Mouse (Mus musculus) embryo, embryonic 10 days (tissue): Measurements from ENCODE around the gene Bcas3.

ENCODE experiments used
- DNase-seq: peaks from one replicate; pipeline ENCODE4 v3.0.0-alpha.2; 2015; ENCODE audit warnings: low spot score

The Bcas3 gene

DNA sequence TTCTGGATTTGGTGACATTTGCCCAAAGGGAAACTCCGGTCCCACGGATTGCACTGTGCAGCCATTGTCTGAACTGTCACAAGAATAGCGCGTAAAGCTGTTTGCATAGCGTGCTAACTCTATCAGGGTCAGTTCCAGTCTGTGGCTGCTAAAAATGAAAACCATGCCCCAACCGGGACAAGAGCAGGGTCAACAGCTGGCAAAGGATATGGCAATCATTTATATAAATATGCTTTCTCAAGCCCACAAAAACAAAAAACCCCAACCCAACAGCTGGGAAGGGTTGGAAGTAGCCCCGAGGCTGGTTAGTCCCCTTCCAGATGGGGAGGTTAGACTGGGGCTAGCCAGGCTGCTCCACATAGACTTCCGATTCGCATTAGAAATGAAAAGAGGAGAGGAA, 314.8 kb downstream of the Bcas3 start:
- peak; percentile 41 for DNase-seq

DNA sequence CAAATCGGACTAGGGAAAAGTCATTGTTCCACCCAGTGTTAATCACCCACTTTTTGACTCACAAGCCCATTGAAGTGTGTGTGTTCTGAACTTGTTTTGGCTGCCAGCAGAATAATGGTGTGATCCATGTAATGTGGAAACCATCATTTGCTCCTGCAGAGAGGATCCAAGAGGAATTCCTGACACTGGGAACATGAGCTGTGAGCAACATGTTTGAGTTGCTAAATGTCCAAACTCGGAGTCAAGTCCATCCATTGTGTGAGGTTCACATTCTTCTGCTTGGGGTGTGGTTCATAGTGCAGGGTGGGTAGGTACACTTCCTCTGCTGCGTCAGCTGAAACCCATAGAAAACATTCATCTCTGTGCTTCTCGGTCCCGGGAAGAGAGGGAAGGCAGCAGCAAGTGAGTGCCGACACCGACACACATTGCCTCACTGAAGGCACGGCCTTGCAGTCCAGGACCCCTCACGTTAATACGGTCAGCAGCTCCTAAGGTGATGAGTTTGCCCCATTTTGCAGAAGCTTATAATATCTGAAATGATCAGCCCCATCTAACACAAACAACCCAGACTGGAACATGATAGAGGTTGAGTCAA, 320.0 kb downstream of the Bcas3 start:
- DNase-seq = no peak

DNA sequence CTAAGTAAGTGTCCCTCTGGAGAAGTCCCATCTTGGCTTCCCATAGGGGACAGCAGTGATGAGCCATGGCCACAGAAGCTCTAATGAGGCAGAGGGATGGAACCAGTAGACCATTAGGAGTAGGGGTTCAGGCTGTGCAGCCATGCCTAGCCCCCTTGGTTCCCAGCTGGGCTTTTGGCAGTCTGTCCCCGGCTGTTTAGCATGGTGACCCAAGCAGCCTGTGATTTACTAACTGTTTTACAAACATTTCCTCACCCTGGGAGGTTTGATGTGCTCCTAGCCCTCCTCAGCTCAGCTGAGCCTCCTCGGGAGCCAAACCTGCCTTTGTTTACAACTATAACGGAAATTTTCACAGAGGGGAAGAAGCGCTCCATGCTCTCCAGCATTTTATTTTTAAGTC, 322.3 kb downstream of the Bcas3 start:
- DNase-seq = no peak

DNA sequence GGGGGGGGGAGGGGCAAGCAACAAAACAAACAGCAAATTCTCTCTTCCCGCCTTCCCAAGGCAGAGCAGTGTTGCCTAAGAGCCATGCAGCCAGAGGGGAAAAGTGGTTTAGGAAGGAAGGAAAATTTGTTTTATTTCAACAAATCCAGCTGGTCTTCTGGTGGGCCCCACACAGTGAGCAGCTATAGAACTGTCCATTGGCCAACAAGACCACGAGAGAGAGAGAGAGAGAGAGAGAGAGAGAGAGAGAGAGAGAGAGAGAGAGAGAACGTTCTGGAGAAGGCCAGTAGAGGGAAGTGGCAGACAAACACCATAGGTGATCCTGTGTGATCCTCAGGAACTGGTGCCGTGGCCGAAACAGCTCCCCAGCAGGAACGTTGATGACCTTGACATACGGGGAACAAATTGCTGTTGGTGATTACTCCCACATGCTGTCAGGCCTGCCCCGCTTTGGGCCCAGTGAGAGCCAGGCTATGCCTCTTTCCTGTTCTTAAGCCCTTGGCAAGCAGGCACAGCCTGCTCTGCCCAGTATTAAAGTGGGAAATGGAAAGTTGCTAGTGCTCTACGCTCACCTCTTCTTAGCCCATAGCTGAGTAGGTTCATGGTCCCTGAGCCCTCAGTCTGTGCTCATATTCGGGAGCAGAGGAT, 323.5 kb downstream of the Bcas3 start:
- DNase-seq = peak; percentile 57

DNA sequence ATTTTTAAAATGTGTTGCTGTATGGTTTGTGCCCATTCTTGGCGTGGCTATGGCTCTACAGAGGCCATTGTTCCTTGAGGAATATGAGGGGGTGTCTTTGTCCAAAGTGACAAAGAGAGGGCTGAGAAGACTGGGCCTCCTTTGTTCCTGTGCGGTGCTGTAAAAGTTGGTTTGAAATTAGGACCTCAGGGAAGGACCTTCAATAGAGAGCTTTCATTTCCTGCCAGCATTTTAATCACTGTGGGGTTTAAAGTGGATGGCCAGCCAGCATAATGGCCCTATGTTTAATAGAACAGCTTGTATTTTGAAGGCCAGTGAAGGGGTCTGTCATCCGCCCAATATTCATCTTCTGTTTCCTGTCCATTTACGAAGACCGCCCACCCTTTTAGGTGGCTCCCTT, 325.7 kb downstream of the Bcas3 start:
- no peak for DNase-seq

DNA sequence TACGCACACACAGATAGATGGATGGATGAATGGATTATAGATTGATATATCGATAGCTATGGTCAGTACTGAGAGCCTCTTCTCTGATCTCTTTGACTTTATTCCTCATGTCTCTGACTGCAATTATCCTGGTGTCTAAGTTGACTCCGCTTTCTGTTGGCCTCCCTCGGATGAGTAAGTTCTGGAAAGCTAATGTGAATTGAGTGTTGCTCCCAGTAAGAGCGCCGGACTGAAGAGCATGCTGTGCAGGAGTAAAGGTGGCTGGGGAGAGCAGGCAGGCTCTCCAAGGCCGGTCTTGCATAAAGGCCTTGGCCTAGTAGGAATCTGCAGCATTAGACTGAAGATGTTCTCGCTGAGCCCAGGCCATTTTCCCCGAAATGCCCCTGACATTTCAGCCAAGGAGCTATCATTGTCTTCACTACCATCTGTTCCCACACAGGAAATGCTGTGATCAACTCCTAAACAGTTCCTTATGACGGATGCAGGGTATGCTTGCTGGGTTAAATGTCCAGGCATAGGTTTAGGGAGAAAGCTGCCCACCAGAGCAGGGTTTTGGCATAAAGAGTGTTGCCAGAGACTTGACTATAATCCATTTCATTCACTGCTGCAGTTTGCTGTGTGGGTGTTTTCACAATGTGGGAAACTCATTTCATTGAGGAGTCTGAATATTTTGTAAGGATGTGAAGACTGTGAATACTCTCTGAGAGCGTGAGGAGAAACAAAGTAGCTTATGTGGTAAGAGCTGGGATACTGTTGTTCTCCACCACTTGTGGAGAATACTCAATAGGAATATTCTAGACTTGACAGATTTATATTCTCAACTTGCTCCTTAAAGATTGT, 328.8 kb downstream of the Bcas3 start:
- no peak for DNase-seq

DNA sequence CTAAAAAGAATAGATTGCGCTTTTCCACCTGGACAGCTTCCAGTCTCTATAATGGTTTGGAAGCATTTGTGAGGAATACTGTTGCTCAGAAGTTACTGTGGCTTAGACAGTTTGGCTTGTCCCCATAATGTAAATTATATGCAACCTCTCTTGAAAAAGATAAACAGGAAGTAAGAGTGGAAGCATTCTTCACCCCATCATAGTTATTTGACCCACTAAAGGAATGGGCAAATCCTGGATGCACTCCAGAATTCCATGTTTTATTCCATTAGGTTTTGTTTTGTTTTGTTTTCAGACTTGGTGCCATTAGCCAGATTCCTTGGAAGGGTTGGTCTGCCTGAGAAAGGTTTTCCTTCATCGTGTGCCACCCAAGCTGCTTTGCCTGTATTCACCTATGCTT, 332.0 kb downstream of the Bcas3 start:
- no peak for DNase-seq

DNA sequence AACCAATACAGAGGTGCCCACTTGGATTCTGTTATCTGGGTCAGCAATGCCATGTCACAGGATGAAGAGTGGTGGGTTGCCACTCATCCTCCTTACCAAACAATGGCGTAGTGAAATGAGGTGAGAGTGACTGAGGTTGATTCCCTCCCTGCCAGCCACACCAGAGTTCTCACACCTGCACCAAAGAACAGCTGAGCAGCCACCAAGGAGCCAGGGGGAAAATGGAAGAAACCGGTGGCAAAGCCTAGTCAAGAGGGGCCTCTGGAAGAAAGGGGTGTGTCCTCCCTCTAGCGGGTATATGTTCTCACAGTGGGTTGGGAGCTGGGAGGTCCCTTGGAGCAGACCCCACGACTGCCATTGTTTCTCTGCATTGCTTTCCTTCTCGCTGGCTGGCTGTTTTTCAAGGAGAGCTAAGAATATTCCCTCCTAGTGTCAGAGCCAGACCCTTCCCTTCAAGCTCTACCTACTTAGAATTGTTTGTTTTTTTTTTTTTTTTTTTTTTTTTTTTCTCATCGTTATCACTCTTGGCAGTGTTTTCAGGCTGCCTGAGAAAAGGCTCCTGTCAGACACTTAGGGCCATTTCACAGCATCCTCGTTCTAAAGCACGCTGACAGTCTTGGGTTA, 335.0 kb downstream of the Bcas3 start:
- no peak for DNase-seq

DNA sequence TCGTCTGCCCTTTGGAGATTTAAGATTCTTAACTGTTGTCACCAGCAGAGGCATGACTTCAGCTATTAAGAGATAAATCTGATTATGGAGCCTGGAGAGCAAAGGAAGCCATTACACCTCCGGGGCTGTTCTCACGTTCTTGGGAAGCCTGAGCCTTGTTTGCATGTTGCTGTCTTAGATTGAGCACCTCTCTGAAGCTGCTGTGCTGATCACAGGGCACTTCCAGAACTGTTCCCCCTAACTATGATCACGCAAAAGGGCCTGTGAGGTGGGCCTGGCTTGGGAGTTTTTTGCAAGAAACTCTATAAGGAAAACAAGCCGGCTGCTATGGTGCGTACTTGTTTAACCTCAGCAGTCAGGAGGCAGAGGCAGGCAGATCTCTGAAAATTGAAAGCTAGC, 335.5 kb downstream of the Bcas3 start:
- DNase-seq = no peak

DNA sequence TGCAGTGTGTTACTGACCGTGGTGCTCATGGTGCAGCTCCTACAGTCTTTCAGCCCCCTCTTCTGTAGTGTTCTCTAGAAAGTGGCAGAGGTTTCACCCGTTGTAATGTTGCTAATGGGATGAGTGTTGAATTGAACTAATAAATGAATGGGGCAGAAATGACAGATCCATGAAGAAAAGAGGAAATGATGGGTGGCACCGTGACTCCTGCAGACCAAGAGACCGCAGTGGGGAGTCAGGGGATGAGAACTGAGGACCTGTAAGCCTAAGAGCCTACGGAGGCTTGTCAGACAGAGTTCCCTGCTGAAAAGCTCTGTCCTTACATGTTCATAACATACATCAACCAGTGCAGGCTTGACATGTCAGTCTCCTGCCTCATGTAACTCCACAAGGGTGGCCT, 336.3 kb downstream of the Bcas3 start:
- DNase-seq = no peak

DNA sequence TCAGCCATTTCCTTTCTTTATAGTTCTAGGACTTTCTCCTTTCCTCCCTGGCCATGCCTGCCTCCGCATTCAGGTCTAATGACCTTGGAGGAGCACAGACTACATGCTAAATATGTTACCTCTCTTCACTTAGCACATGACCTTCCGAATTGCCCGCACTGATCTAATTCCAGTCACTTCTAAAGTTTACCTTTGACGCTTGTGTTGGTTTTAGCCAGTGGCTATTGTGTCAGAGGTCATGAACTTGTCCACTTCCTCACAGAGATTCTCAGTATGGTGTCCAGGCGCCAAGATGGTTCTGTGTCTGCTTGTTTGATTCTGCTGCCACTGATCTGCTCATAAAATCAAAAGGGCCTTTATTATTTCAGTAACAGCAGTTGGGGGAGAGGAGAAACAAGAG, 338.3 kb downstream of the Bcas3 start:
- peak; percentile 55 for DNase-seq

DNA sequence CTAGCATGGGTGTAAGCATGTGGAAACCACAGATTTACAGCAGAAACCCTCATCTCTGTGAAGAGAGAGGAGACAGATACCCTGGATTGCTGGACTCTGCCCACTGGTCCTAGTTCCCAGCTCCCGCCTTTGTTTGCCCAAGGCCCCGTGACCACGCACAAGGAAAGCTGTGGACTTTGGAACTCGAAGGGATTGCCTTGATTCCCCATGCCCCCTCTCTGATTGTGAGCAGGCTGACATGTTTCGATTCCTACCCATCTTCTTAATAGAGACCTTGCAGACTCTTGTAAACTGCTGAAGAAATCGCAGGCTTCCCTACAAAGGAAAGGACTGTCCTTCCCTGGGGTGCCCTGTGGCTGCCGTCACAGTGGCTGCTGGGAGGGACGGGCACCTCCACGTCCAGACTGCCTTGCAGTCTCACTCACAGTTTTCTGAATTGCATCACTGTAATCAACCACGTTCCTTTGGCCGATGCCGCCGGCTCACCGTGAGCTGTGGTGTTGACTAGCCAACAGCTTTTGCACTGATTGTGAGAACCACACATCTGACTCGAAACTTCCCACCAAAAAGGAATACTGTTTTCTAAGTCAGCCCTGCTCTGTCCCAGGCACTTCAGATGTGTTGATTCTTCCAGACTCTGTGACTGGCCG, 342.8 kb downstream of the Bcas3 start:
- DNase-seq = no peak

DNA sequence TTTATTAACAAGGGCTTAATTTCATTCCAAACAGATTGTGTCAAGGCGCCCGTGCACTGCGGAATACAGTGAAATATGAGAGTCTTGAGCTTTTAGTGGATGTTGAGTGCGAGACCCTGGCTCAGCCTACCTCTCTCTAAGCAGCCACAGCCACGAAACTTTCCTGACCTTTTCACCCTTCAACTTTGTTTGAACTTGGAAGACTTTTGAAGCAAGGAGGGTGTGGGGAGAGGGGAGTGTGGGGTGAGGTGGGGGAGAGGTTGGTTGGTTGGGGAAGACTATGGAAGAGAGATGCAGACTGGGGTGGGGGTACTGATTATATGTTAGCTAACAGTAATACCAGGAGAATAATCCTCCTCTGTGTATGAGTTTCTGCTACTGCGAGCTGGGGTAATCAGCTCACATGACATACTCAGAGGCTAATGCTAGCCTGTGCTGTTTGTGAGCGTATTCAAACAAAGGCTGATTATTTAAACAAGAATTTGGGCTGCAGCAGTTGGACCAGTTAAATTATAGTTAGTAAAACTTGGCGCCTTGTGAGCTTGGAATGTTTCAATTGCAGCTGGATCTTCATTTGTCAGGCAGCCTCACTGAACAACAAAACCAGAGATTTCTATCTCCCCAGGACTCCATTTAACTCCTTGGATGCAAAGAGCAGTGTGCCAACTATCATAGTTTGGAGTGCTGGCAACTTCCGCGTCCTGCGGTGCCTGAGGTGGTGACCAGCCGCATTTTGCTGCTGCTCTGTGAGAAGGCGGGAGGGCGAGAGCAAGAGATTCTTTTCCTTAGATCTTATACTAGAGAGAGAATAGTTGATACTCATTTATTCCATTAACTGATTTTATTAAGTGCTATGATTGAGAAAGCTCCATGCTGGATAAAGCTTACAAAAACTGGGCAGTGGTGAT, 343.8 kb downstream of the Bcas3 start:
- peak; percentile 82 for DNase-seq

DNA sequence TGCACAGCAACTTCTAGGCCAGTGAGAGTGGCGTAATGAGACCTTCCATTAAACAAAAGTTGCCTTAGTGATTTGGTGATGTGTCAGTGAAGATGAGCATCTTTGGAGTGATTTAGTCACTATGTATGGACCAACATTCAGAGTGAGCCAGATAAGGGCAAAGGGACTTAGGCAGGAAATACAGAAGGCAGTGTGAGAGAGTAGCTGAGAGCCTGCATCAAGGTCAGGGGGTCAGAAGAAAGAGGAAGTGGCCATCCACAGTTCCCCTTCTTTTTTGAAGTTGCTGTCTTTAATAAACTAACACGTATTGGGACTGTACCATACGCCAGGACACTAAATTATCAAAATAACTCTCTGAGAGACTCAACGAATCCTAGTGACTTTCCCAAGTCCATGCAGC, 344.5 kb downstream of the Bcas3 start:
- DNase-seq = no peak

DNA sequence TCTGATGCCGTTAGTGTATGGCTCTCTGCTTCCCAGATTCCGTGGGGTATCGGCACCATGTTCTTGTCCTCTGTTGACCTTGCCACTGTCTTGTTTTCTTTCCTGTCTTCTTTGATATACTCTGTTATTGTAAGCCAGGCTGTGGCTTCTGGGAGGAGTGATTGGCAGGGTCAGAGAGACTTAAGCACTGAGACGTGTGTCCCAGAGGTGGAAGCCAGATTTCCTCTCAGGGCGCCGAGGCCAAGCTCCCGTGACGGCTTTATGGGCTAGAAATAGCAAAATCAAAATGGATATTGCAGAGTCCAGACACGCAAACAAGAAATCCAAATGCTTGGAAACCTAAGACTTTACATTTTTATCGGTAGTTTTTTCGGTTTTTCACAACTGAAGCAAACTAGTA, 345.3 kb downstream of the Bcas3 start:
- peak; percentile 55 for DNase-seq

DNA sequence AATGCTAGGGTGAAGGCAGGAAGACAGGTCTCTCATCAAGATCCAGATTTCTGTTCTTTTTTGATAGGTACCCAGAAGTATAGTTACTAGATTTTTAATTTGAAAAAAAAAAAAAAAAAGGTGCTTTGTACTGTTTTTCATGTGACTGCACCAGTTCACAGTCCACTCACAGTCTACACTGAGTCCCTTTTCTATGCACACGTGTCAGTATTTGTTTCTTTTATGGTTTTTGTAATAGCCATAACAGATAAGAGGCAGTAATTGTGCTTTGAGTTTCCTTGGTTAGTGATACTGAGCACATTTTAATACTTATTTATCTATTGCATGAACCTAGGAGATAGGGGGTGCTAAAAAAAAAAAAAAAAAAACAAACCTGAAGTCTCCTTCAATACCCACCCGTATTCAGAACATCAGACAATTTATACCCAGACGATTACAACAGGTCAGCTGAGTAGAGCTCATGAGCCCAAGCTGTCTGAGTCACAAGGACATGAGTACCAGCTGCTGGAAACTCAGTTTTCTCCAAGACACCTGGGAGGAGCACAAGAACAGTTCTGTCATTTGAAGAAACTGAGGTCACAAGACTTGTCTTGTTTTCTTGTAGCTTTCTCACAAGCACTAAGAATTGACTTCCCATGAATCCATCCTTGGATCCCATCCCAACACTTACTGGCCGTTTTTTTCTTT, 351.2 kb downstream of the Bcas3 start:
- no peak for DNase-seq

DNA sequence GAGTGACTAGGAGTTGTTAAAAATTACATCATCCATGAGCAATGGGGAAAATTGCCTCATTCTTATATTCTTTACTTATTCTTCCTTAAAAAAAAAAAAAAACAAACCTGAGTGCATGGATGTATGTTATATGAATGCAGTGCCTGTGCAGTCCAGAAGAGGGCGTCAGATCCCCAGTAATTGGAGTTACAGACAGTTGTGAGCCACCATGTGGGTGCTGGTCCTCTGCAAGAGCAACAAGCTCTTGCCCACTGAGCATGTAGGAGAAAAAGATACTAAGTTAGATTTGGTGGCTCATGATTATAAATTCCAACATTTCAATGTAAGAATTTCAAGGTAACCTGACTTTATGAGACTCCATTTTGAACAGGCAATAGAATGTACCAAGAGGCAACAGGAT, 353.7 kb downstream of the Bcas3 start:
- DNase-seq = no peak

DNA sequence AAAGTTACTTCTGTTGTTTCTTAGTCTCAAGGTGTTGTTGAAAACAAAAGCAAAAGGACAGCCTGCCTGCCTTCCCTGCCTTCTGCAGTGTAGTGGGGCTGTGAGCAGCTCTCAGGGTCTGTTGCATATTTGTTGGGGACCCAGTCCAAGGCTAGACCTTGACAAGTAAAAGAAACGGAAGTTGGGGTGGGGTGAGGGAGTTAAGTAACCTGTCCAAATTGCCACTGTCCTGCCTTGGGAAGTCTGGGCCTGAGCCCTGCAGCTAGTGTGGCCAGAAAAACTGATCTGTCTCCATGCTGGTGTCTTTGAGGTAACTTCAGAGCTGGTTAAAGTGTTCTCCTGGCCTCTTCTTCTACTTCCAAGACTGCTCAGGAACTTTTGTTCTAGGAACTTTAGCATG, 354.5 kb downstream of the Bcas3 start:
- DNase-seq = no peak

DNA sequence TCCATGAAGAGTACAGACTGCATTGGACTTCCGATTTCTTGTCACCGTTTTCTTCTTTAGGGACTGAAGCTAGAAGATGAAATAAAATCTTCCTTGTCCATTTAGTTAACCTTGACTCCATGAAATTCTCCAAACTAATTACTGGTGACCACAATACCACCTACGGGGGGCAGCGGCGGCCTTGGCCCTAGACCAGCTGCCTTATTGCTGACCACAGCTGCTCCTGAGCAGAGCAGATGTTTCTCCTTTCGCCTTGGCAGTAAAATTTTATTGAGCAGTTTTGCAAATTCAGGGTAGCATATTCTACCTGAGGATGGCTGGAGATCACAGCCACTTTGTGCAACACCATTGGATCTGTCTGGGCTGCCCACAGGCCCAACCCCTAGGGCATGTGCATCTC, 356.2 kb downstream of the Bcas3 start:
- no peak for DNase-seq

DNA sequence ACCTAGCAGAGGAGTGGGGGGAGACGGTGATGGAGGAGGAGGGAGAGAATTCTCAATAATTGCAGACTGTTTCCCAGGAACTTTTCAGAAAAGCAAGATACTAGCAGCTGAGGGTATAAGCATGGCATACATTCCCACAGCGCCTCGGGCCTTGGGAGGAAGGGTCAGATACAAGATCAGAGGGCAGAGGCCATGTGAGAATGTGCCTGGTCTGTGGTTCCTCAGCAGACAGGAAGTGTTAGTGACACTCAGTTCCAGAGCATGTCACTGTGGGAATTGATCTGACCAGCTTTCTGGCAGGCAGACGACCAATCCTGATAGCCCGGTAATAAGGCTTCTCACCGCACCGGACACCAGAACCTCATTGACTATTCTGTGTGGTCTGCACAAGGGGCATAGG, 357.2 kb downstream of the Bcas3 start:
- peak; percentile 64 for DNase-seq
